Comparison of ENCODE assay signal across 12 mouse cellular contexts in genomic region chr9:36882034-36882745, GRCm38 (mm10).
DNase-seq lines count a peak whose midpoint lies in the region; ATAC-seq lines count a peak whose summit lies in the region.
"Had no signal": no experiment of that assay in that cellular context is flagged by ENCODE, and none has a peak within 500 bp of the region (broad histone marks: within the 10 kb centered on the region; RNA-seq: fewer than 3 reads in every experiment).

No protein-coding gene starts in this region.

- H3K4me3 ChIP-seq in forebrain, embryonic 16.5 days (replicated peaks; ENCODE audit: low read length) = no peak overlapping the region
- H3K4me3 ChIP-seq in kidney, embryonic 14.5 days (ENCODE audit: low read length) = no peak overlapping the region
- H3K4me3 ChIP-seq: heart, embryonic 15.5 days; liver, embryonic 13.5 days had no signal

- WGBS in forebrain, embryonic 16.5 days = 21% methylated on average over 8 of the region's 8 CpGs
- WGBS in kidney, embryonic 14.5 days = 55% methylated on average over 8 of the region's 8 CpGs

- H3K4me1 ChIP-seq in forebrain, embryonic 16.5 days (replicated peaks; ENCODE audit: control insufficient read depth, insufficient read depth, low read length) = peaks cover 14% of the 10 kb centered on the region
- H3K4me1 ChIP-seq in kidney, embryonic 14.5 days (ENCODE audit: control insufficient read depth, insufficient read depth, low read length) = no peaks in the 10 kb centered on the region
- H3K4me1 ChIP-seq: heart, embryonic 15.5 days; liver, embryonic 13.5 days had no signal

- H3K4me2 ChIP-seq in forebrain, embryonic 16.5 days (ENCODE audit: low read length) = peak overlapping the region; percentile 14; the same call in 1 of the 2 replicates
- H3K4me2 ChIP-seq in kidney, embryonic 14.5 days (replicated peaks; ENCODE audit: low read depth, low read length) = no peak overlapping the region
- H3K4me2 ChIP-seq: heart, embryonic 15.5 days; liver, embryonic 13.5 days had no signal

- DNase-seq in layer of hippocampus, adult 18-20 months (ENCODE audit: low spot score in 2 of 2) = peak; percentile 33 to 72
- no peak for DNase-seq in layer of hippocampus, adult 11-12 months (ENCODE audit: low spot score)
- DNase-seq in left cerebral cortex, adult 9 months (ENCODE audit: low spot score in 2 of 2) = peak; percentile 69 to 76
- peak; percentile 55 to 58 for DNase-seq in right cerebral cortex, adult 2 months (ENCODE audit: low spot score in 2 of 2)
- no peak for DNase-seq in urinary bladder, postnatal 4 days (ENCODE audit: low spot score in 2 of 2)
- DNase-seq in adrenal gland, postnatal 25 days = no peak
- DNase-seq: cerebellum, adult 8-10 months; liver, embryonic 13.5 days had no signal

- H3K27ac ChIP-seq in forebrain, embryonic 16.5 days (ENCODE audit: low read length) = peak overlapping the region; percentile 93
- H3K27ac ChIP-seq in kidney, embryonic 14.5 days (ENCODE audit: low read depth, low read length) = no peak overlapping the region
- H3K27ac ChIP-seq: heart, embryonic 15.5 days; kidney, postnatal 0 days; liver, embryonic 13.5 days had no signal

- H3K9me3 ChIP-seq in forebrain, embryonic 16.5 days (ENCODE audit: control insufficient read depth, low read length) = no peaks in the 10 kb centered on the region
- H3K9me3 ChIP-seq in kidney, embryonic 14.5 days (ENCODE audit: control insufficient read depth, low read length) = no peaks in the 10 kb centered on the region
- H3K9me3 ChIP-seq: heart, embryonic 15.5 days; liver, embryonic 13.5 days had no signal

- H3K9ac ChIP-seq in forebrain, embryonic 16.5 days (replicated peaks; ENCODE audit: low read depth, low read length) = no peak overlapping the region; the same call in 1 of the 2 replicates
- no peak overlapping the region for H3K9ac ChIP-seq in kidney, embryonic 14.5 days (ENCODE audit: low read depth, low read length)
- H3K9ac ChIP-seq: heart, embryonic 15.5 days; liver, embryonic 13.5 days had no signal

- H3K36me3 ChIP-seq in forebrain, embryonic 16.5 days (ENCODE audit: control insufficient read depth, insufficient read depth) = peaks cover 15% of the 10 kb centered on the region
- no peaks in the 10 kb centered on the region for H3K36me3 ChIP-seq in kidney, embryonic 14.5 days (ENCODE audit: control insufficient read depth, insufficient read depth, low read length)
- H3K36me3 ChIP-seq: heart, embryonic 15.5 days; liver, embryonic 13.5 days had no signal

- H3K27me3 ChIP-seq in forebrain, embryonic 16.5 days (replicated peaks; ENCODE audit: control insufficient read depth, insufficient read depth, low read length) = no peaks in the 10 kb centered on the region
- H3K27me3 ChIP-seq in kidney, embryonic 14.5 days (ENCODE audit: control insufficient read depth, insufficient read depth, low read length) = no peaks in the 10 kb centered on the region
- H3K27me3 ChIP-seq: heart, embryonic 15.5 days; liver, embryonic 13.5 days had no signal

- peak; percentile 88 for ATAC-seq in forebrain, embryonic 16.5 days
- ATAC-seq in kidney, embryonic 14.5 days (ENCODE audit: low FRiP score, low TSS enrichment) = no peak

Comparison
In these comparisons a context has a peak if more than half of its experiments do, and no peak if none do; other contexts are left out.
1. DNase-seq: peak in layer of hippocampus, adult 18-20 months (2 of 2), left cerebral cortex, adult 9 months (2 of 2) and right cerebral cortex, adult 2 months (2 of 2); none in layer of hippocampus, adult 11-12 months (single experiment), urinary bladder, postnatal 4 days (0 of 2) and adrenal gland, postnatal 25 days (single experiment).